Mouse (Mus musculus): ENCODE measurements around the gene Gaa. TPM values are rescaled to one million over a fixed set of nuclear protein-coding genes. Genes with fewer than 3 reads are reported as not detected.

Gene Gaa
- polyA plus RNA-seq, 1 experiment = 94.8 TPM

DNA sequence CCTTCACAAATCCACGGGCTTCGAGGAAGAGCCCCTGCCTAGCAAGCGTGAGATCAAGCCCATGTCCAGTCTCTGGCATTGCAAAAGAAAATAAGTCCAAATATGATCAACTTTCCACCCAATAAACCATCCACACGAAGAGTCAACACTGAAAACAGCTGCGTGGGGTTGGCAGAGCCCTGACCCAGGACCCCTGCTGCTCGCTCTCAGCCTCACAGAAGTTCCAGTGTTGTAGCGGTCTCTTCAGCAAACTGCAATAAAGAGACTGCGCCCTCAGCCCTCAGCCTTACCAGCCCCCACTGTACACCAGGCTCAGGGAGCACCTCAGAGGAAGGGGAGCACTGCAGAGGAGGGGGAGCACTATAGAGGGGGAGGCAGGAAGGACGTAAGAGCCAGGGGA lies 42.1 kb upstream of the Gaa start:
- Histone ChIP-seq H3K27me3 (ENCODE audit: control insufficient read depth, insufficient read depth, low read length) (peaks cover 5% of the 10 kb centered on the region), H3K27ac (ENCODE audit: control insufficient read depth, insufficient read depth, low read length) (no peak overlapping the region), H3K4me1 (replicated peaks; ENCODE audit: control insufficient read depth, insufficient read depth, low read length) (peaks cover 17% of the 10 kb centered on the region), H3K4me3 (ENCODE audit: control insufficient read depth, insufficient read depth, low read length) (no peak overlapping the region), H3K36me3 (ENCODE audit: control insufficient read depth, insufficient read depth, low read length) (no peaks in the 10 kb centered on the region)
- TF ChIP-seq CTCF (IDR thresholded peaks at IDR 0.05; ENCODE audit: borderline replicate concordance, control insufficient read depth, extremely low read depth, insufficient read depth, low read length, poor library complexity) (no peak), POLR2A (IDR thresholded peaks at IDR 0.05; ENCODE audit: control insufficient read depth, extremely low read depth, insufficient read depth, low read length, poor library complexity) (no peak)
- DNase-seq = no peak
- 91% methylated on average over 9 of the region's 9 CpGs for WGBS

GRCm38 (mm10) chr11:119227591-119227990 lies 40.1 kb upstream of the Gaa start:
- no peak for DNase-seq

DNA sequence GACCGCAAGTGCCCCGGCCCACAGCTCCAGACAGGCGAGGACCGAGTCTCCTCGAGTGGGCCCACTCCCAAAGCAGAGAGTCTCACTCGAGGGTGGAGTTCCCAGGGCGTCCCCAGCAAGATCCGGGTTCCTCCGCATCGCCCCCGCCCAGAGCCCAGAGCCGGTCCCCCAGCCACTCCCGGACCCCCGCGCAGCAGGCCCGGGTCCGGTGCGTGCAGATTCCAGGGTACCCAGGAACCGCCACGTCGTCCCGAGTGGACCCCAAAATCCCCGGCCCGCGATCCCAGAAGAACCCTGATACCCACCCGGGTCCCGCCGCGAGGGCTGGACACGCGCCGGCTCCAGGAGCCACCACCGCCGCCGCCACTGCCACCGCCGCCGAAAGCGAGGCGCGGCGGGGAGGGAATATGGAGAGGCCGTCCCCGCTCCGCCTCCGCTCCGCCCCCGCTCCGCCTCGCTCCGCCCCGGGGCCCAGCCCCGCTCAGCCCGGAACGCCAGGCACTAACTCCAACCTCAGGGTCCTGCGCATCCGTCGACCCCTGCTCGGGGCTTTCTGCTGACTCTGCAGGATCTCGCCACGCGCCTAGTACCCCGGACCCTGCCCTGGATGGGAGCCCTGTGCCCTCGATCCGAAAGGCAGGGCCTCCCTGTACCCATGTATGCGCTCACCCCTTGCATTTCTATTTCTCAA lies 39.5 kb upstream of the Gaa start, which contains the start of the genes Tbc1d16 and Ccdc40:
Gene Tbc1d16, minus strand, starts transcription at position 409 of the 691 bp plus-strand sequence.
Gene Ccdc40, plus strand, starts transcription at position 482 of the 691 bp plus-strand sequence.
- peak; percentile 42; the same call in 1 of the 2 replicates for TF ChIP-seq POLR2A (IDR thresholded peaks at IDR 0.05; ENCODE audit: control insufficient read depth, extremely low read depth, insufficient read depth, low read length, poor library complexity)
- TF ChIP-seq CTCF (IDR thresholded peaks at IDR 0.05; ENCODE audit: borderline replicate concordance, control insufficient read depth, extremely low read depth, insufficient read depth, low read length, poor library complexity) = no peak
- H3K4me3 ChIP-seq (ENCODE audit: control insufficient read depth, insufficient read depth, low read length) = peak within 1 kb of the TSS; percentile 63
- peaks cover 5% of the 10 kb centered on the region for H3K27me3 ChIP-seq (ENCODE audit: control insufficient read depth, insufficient read depth, low read length)
- peak; percentile 62 for DNase-seq
- 1% methylated on average over 66 of the region's 66 CpGs for WGBS
- H3K4me1 ChIP-seq (replicated peaks; ENCODE audit: control insufficient read depth, insufficient read depth, low read length) = peaks cover 17% of the 10 kb centered on the region
- no peaks in the 10 kb centered on the region for H3K36me3 ChIP-seq (ENCODE audit: control insufficient read depth, insufficient read depth, low read length)
- no peak within 1 kb of the TSS for H3K27ac ChIP-seq (ENCODE audit: control insufficient read depth, insufficient read depth, low read length)

More at GRCm38 (mm10) chr11:119227591-119227990, 40.1 kb upstream of the Gaa start:
- no peak for TF ChIP-seq POLR2A (IDR thresholded peaks at IDR 0.05; ENCODE audit: control insufficient read depth, extremely low read depth, insufficient read depth, low read length, poor library complexity)
- no peak for TF ChIP-seq CTCF (IDR thresholded peaks at IDR 0.05; ENCODE audit: borderline replicate concordance, control insufficient read depth, extremely low read depth, insufficient read depth, low read length, poor library complexity)
- Histone ChIP-seq H3K4me3 (ENCODE audit: control insufficient read depth, insufficient read depth, low read length) (peak overlapping the region; percentile 63), H3K4me1 (replicated peaks; ENCODE audit: control insufficient read depth, insufficient read depth, low read length) (peaks cover 17% of the 10 kb centered on the region), H3K36me3 (ENCODE audit: control insufficient read depth, insufficient read depth, low read length) (no peaks in the 10 kb centered on the region), H3K27ac (ENCODE audit: control insufficient read depth, insufficient read depth, low read length) (no peak overlapping the region), H3K27me3 (ENCODE audit: control insufficient read depth, insufficient read depth, low read length) (peaks cover 5% of the 10 kb centered on the region)
- WGBS = 7% methylated on average over 12 of the region's 12 CpGs

- H3K4me3 ChIP-seq (ENCODE audit: control insufficient read depth, insufficient read depth, low read length) = peak overlapping the region; percentile 63
- DNase-seq = peak; percentile 58
- TF ChIP-seq CTCF (IDR thresholded peaks at IDR 0.05; ENCODE audit: borderline replicate concordance, control insufficient read depth, extremely low read depth, insufficient read depth, low read length, poor library complexity) (no peak), POLR2A (IDR thresholded peaks at IDR 0.05; ENCODE audit: control insufficient read depth, extremely low read depth, insufficient read depth, low read length, poor library complexity) (no peak)
- H3K27me3 ChIP-seq (ENCODE audit: control insufficient read depth, insufficient read depth, low read length) = peaks cover 5% of the 10 kb centered on the region
- no peaks in the 10 kb centered on the region for H3K36me3 ChIP-seq (ENCODE audit: control insufficient read depth, insufficient read depth, low read length)
- 5% methylated on average over 34 of the region's 34 CpGs for WGBS
- H3K4me1 ChIP-seq (replicated peaks; ENCODE audit: control insufficient read depth, insufficient read depth, low read length) = peaks cover 14% of the 10 kb centered on the region
- no peak overlapping the region for H3K27ac ChIP-seq (ENCODE audit: control insufficient read depth, insufficient read depth, low read length)
These were observed 38.7 kb upstream of the Gaa start for GRCm38 (mm10) chr11:119228846-119229626.

- H3K4me1 ChIP-seq (replicated peaks; ENCODE audit: control insufficient read depth, insufficient read depth, low read length) = peaks cover 4% of the 10 kb centered on the region
- 96% methylated on average over 10 of the region's 10 CpGs for WGBS
- no peak overlapping the region for H3K4me3 ChIP-seq (ENCODE audit: control insufficient read depth, insufficient read depth, low read length)
- no peak for DNase-seq
- H3K27me3 ChIP-seq (ENCODE audit: control insufficient read depth, insufficient read depth, low read length) = no peaks in the 10 kb centered on the region; the same call in 1 of the 2 replicates
- no peaks in the 10 kb centered on the region for H3K36me3 ChIP-seq (ENCODE audit: control insufficient read depth, insufficient read depth, low read length)
- TF ChIP-seq CTCF (IDR thresholded peaks at IDR 0.05; ENCODE audit: borderline replicate concordance, control insufficient read depth, extremely low read depth, insufficient read depth, low read length, poor library complexity) (no peak), POLR2A (IDR thresholded peaks at IDR 0.05; ENCODE audit: control insufficient read depth, extremely low read depth, insufficient read depth, low read length, poor library complexity) (no peak)
- H3K27ac ChIP-seq (ENCODE audit: control insufficient read depth, insufficient read depth, low read length) = no peak overlapping the region
These were observed 32.9 kb upstream of the Gaa start for GRCm38 (mm10) chr11:119234770-119235169.

DNA sequence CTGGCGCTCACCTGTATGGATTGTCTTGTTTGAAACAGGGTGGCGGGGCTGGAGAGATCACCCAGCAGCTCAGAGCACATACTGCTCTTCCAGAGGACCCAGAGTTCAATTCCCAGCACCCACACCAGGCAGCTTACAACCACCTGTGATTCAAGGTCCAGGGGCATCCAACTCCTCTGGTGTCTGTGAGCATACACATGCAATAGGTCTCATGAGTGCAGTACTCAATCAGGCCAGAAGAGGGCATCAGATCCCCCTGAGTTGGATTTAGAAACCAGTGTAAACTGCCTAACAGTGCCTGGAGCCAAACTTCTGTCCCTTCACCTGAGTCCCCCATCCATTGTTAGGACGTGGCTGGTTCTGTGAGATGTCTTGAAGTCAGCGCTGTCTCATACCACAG lies 32.1 kb upstream of the Gaa start:
- H3K36me3 ChIP-seq (ENCODE audit: control insufficient read depth, insufficient read depth, low read length) = no peaks in the 10 kb centered on the region
- TF ChIP-seq POLR2A (IDR thresholded peaks at IDR 0.05; ENCODE audit: control insufficient read depth, extremely low read depth, insufficient read depth, low read length, poor library complexity) (no peak), CTCF (IDR thresholded peaks at IDR 0.05; ENCODE audit: borderline replicate concordance, control insufficient read depth, extremely low read depth, insufficient read depth, low read length, poor library complexity) (no peak)
- no peak overlapping the region for H3K4me3 ChIP-seq (ENCODE audit: control insufficient read depth, insufficient read depth, low read length)
- 88% methylated on average over 4 of the region's 4 CpGs for WGBS
- H3K27ac ChIP-seq (ENCODE audit: control insufficient read depth, insufficient read depth, low read length) = no peak overlapping the region
- H3K27me3 ChIP-seq (ENCODE audit: control insufficient read depth, insufficient read depth, low read length) = no peaks in the 10 kb centered on the region
- peaks cover 4% of the 10 kb centered on the region for H3K4me1 ChIP-seq (replicated peaks; ENCODE audit: control insufficient read depth, insufficient read depth, low read length)
- DNase-seq = peak; percentile 78
